Mouse (Mus musculus) left cerebral cortex, postnatal 10 days (tissue): ENCODE results near the gene Ankrd33b. TPM values are rescaled to one million over a fixed set of nuclear protein-coding genes. Genes with fewer than 3 reads are reported as not detected.
A peak's percentile ranks its signal among the peaks of the same experiment; 100 is the strongest.

ENCODE experiments used
- DNase-seq, 2 experiments: peaks; one replicate each; pipeline ENCODE4 v3.0.0; 2021 to 2022; ENCODE audit warnings: low spot score in 2 of 2, mixed read lengths in 1 of 2; ENCODE audit errors: extremely low spot score in 1 of 2
- intact Hi-C: fragments of 180-260 bp; cut with DNase I; formaldehyde crosslinking; loops from one replicate; pipeline ENCODE4 v1.15.1; 2025
- total RNA-seq, 2 experiments: library from RNA; stranded (reverse); gene quantifications; 2 replicates each; pipeline ENCODE4 v1.2.3; 2021

Gene Ankrd33b
- total RNA-seq, 2 experiments from 2014 or later = 6.4 to 8.7 TPM

DNA sequence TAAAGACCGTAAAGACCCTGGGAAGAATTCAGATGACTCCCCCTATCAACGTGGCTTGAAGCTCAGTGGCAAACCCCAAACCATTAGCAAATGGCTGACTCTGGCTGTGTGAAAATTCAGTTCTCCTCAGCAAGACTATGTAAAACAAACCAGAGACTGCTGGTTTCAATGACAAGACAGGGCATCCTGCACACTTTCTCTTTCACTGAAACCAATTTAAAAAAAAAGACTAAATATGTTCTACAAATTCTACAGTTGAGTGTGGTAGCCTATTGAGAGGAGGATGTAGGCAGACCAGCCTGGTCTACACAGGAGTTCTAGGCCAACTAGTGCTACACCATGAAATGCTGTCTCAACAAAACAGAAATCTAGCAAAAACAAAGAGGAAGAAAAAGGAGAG is 21.0 kb downstream of the Ankrd33b start:
- intact Hi-C loops = no loop called here
- no peak for DNase-seq

DNA sequence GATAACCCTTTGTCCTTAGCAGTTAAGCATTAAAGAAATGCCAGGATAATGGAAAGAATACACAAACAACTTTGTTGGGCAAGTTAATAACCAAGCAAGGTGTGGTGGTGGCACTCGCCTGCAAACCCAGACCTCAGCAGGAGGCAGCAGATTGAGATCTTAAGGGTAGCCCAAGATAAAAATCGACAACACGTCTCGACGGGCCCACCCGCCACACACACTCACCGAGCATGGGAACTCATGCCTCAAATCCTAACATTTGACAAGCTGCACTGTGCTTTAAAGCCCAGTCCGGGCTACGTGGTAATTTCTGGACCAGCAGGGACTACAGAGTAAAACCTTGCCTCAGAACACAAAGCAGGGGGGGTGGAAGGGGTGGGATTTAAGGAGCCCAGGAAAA is 22.2 kb downstream of the Ankrd33b start:
- DNase-seq = no peak
- intact Hi-C loops = no loop called here

DNA sequence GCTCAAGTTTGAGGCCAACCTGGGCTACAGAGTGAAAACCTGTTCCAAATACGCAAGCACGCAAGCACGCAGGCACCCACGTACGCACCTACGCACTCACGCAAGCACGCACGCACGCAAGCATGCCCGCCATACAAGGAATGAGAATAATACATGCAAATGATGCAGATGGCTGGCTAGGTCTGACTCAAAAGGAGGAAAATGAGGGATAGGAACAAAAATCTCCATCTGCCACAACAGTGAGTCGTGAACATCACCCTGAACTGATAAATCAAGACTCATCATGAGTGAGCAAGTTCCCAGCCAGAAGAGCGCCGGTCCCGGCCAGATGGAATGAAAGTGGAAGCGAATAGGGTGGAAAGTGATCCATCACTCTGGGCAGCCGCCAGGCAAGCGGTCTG is 22.7 kb downstream of the Ankrd33b start:
- peak; percentile 52 to 53 for DNase-seq
- intact Hi-C loops = no loop called here

DNA sequence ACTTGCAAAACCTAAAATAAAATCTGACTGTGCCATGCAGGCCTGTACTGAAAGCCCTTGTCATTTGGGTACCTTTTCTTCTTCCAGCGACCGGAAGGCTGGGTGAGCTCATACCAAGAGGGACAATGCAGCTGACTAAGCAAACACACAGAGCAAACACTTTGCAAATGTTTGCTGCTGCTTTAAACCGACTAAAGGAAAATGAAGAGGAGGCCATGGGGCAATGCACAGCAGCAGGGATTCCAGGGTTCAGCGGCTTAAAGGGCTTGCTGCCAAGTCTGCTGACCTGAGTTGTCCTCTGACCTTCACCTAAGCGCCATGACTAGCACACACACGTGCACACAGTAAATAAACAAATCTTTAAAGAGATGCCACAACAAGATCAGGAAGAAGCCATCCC is 23.9 kb downstream of the Ankrd33b start:
- intact Hi-C loops = no loop called here
- no peak for DNase-seq

DNA sequence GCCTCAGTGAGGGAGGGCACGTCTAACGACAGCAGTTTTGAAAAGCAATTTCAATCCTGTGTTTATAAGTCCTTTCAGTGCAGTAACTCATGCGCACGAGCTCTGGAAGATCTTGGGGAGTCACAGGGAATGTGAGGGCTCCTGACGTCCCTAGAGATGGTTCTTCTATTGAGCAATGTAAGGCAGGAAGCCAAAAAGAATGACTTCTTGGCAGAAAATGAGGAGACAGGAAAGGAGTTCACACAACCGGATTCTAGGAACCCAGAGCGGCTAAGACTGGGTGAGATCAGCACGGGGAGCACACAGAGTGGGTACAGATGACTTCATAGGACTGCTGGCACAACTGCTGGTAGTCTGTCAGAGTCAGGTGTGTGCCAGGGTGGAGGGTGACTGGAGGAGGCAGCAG is 25.0 kb downstream of the Ankrd33b start:
- DNase-seq = no peak
- intact Hi-C loops = no loop called here

DNA sequence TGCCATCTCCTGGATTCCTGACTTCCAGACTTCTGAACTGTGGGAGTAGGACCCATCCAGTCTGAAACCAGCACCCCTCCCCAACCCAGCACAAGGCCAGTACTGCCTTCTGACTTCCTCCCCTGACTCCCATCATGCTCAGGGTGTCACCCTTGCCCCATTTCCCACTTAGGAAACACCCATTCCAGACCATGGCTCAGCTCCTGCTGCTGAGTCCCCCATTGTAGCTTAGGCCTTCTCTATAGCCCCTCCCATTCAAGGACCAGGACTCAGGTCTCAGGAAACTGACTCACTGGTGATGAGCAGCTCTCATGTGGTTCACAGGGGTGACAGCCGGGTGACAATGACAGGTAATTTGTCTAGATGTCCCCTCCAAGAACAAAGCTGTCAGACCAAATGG is 25.5 kb downstream of the Ankrd33b start:
- intact Hi-C loops = no loop called here
- DNase-seq = no peak

DNA sequence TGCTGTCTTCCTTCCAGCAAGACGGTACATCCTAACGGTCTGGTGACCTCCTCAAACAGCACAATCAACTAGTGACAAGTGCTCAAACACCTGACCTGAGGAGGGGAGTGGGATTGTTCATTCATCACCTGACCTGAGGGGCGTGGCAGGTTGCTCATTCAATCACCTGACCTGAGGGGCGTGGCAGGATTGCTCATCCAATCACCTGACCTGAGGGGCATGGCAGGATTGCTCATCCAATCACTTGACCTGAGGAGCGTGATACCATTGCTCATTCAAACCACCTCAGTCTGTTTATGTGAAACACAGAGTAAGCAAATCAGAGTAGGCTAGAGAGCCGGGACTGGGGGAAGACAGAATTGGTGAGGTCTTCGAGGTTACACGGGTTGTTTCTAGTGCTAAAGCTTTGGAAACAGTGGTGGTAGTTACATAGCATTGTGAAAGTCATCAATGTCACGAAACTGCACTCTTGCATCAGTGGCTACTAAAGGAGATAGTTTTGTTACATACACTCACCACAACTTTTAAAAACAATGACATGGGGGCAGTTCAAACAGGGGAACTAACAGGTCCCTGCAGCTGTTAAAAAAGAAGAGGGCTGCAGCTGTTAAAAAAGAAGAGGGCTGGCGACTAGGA is 28.8 kb downstream of the Ankrd33b start:
- no peak for DNase-seq
- intact Hi-C loops = no loop called here

DNA sequence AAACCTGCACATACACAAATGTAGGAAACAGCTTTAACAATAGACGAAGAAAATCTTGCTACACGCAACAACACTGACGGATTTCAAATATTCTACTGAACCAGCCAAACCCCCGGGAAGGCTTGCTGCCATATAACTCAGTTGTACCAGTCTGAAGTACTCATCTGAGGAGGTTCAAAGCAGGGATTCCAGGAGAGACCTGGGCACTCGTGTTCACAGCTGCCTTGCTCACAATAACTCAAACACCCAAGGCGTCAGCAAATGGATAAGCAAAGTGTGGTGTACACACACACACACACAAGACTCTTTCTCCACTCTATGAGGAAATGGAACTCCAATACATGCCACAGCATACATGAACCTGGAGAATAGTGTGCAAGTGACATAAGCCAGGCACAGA is 29.5 kb downstream of the Ankrd33b start:
- no peak for DNase-seq
- intact Hi-C loops = no loop called here

DNA sequence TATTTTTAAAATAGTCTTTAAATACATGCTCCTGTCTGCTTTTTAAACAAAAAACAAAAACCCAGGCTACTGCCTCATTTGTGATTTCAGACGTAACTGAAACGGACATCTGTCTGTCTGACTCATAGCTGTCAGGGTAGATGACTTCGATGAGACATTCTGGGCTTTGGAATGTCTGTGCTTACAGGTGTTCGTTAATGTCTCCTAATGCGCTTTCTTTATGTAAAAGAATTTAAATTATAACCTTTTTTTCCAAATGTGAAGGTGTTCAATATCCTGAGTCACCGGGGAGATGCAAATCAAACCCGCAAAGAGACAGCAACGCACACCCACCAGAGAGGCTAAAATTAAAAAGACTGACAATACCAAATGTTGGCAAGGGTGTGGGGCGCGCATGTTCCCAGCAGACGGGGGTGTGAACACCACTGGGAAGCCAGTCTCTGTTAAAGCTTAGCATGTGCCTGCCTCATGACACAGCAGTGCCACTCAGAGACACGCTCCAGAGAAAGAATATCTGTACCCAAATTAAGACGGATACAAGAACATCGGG is 30.3 kb downstream of the Ankrd33b start:
- intact Hi-C loops = no loop called here
- DNase-seq = peak; percentile 69 to 81

DNA sequence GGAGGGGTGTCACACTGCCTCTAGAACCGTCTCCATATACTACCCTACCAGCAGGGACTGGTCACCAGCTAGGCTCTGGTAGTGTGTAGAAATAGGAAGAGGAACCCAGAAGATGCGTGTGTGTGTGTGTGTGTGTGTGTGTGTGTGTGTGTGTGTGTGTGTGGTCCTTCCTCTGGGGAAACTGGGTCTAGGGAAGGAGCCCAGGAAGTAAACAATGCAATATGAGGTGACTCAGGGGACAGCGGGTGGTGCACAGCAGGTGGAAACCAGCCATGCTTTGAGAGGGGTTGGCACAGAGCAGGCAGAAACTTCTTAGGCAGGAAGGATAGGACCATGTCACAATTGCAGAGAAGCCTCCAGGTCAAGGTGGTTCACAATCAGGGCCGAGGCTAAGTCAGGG is 30.8 kb downstream of the Ankrd33b start:
- no peak for DNase-seq
- intact Hi-C loops = no loop called here

DNA sequence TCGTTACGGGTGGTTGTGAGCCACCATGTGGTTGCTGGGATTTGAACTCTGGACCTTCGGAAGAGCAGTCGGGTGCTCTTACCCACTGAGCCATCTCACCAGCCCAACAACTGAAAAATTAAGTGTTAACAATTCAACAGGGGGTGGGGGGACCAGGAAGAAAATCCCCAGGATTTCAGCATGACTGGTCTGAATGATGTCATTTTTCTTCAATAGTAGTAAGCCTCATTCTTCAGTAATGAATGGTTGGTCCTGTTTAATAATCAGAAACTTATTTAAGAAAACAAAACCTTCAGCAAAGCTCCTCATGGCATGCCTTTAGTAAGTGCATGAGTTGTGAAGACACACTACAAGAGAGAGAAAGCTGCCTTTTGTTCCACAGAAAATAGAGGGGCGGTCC is 32.7 kb downstream of the Ankrd33b start:
- intact Hi-C loops = no loop called here
- DNase-seq = no peak

DNA sequence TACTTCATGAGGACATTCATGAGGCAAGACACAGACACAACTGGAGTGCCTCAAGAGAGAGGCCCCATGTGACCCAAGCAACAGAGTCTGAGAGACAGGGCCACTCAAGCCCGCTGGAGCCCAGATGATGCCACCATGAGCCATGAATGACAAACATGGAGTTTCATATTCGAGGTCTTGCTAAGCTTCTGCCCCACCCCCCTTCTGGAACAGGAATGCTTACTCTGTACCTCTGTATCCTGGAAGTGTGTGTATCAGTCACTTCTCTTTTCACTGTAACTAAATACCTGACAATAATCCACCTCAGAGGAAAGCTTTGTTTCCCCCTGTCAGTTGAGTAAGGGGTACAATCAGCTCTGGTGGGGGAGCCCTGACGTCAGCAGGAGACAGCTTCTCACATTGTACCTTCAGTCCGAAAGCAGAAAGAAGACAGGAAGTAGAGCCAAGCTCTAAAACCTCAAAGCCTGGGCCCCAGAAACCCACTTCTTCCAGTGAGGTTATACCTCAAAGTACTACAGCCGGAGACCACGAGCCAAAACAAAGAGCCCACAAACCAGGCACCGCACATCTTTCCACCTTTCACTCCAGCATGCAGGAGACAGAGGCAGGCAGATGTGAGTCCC is 34.9 kb downstream of the Ankrd33b start:
- no peak for DNase-seq
- intact Hi-C loops = no loop called here

DNA sequence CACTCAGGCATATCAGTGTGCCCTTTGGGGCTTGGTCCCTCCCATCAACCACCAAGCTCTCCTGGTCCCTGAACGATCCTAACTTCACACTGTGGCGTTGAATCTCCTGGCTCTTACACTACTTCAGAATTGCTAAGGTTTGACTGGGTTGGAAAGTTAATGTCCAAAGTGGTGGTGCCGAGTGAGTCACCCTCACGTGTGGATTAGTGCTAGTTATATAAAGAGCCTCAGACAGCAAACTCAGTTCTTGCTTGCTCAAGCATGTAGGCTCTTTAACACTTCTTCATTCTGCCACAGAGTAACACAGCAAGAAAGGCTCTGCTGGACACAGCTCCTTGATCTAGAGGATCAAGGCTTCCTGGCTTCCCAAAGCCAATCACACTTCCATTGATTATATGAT is 35.8 kb downstream of the Ankrd33b start:
- intact Hi-C loops = no loop called here
- no peak for DNase-seq

DNA sequence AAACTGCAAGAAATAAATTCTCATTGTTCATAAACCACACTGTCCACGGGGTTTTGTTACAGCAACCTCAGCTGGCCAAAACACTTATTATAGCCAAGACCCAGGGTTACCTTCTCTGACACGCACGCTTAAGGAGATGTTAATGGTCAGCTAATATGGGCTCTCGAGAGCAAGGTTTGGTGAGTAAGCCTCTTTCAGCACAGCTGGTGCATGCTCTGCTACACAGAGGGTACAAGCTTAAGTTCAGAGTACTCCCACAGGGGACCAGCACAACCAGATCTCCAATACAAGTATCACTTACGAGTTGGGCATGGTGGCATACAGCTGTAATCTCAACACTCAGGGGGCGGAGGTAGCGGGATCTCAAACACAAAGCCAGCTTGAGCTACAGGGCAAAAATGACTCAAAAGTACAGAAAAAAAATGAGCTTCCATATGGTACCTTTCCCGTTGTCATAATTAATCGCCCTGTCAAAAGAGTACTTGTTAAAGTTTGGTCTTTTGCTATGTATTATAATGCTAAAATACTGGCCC is 39.4 kb downstream of the Ankrd33b start:
- DNase-seq = no peak
- intact Hi-C loops = no loop called here

DNA sequence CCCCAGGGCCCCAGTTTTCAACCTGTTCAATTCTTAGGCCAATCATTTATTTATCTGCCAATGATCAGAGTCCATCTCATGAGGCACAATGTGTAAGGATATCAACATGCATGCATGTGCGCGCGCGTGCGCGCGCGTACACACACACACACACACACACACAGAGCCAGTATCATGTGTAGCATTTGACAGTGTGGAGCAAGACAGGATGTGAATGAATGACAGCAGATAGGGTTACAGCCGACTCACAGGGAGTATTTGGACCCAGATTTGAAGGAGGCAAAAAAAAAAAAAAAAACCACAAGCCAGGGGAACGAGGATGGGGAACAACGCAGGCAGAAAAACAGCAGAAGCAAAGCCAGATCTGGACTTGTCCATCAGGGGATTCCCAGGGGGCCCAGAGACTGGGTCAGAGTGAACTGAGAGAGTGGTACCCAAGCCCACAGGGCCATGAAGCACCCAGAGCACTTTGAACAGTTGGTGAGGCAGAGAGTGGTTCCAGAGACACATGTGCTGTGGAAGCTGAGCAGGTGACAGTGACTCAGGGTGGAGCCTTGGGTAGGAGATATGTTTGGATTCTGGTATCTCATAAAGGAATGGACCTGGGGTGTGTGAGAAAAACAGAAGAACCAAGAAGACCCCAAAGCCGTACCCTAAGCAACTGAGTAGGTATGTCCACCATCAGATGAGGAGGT is 41.7 kb downstream of the Ankrd33b start:
- intact Hi-C loops = no loop called here
- no peak for DNase-seq

DNA sequence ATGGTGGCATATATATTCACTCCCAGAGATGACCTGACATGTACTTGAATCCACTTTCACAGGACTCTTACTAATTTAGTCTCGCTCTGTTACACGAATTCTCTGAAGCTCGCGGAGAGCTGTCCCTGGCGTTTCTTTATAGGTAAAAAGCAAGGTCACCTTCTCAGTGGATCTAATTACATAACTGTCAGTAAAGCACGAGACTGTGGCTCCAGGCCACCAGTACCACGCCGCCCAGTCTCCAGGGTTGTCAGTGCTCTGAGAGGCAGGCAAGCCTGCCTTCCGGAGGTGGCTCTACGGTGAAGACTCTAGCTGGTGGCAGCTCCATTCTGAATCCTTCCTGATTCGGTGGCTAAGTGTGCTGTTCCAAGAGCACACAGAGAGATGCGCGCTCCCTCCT is 43.0 kb downstream of the Ankrd33b start:
- intact Hi-C loops = no loop called here
- no peak for DNase-seq

DNA sequence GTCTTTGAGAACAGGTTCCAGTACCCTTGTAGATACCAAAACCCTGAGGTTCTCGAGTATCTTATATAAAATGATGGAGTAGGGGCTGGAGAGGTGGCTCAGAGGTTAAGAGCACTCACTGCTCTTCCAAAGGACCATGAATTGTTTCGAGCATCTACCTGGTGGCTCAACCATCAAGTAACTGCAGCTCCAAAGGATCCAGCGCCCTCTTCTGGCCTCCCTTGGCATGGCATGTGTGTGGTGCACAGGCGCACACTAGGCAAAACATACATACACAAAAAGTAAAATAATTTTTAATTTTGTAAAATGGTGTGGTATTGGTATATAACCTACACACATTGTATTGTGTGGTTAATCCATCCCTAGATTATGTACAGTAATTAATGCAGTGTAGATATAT is 43.8 kb downstream of the Ankrd33b start:
- intact Hi-C loops = no loop called here
- no peak for DNase-seq

DNA sequence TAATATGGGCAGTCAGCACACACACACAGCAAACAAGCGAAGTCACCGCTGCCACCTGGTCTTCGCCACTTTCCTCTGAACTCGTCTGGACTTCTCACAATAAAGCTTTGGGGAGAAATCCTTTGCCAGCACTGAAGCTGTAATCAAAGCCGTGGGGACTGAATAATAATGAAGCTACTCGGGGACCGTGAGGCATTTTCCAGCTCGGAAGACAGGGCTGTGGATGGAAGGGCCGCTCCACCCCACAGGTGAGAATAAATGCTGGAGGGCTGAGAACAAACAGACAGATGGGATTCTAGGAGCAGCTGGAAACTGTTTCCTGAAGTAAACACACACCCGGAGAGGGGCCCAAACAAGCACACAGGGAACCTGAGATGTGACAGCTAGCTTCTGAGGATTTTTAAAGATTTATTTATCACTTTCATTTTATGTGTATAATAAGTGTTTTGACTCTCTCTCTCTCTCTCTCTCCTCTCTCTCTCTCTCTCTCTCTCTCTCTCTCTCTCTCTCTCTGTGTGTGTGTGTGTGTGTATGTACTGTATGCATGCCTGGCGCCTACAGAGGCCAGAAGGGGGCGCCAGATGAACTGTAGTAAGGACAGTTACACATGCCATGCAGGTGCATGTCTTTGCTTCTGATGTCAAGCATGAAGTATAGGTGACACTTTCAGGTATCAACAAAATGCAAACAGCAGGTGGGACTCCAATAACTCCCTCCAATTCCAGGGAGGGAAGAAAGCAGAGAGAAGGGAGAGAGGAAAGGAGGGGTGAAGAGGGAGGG is 46.7 kb downstream of the Ankrd33b start:
- intact Hi-C loops = no loop called here
- DNase-seq = no peak

DNA sequence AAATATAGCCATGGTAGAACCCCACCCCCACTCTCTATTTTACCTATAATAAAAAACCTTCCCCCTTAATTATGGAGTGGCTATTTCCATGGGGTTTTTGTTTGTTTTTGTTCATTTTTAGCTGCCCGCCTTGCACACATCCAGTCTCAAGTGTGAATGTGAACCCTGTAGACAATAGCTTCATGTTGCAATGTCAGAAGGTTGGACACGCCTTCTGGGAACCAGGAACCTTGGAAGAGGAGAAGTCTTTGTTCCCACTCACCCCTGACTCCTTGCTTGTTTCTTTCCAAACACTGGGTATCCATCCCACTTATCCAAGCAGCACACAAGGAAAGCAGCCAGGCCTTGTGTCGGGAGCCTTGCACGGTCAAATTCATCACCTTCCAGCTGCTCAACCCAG is 48.5 kb downstream of the Ankrd33b start:
- intact Hi-C loops = no loop called here
- DNase-seq = no peak
